Mouse (Mus musculus) hindbrain, embryonic 15.5 days (tissue): ENCODE data around the gene Sumo1. TPM values are rescaled to one million over a fixed set of nuclear protein-coding genes. Genes with fewer than 3 reads are reported as not detected.

Experiments used
- ATAC-seq: fragments of 200-750 bp; cut with Nextera tagmentation; 2 replicates; pipeline ENCODE4 v1.8.0; 2017; ENCODE audit warnings: low read depth, moderate number of reproducible peaks, moderate TSS enrichment; ENCODE audit not compliant: low FRiP score
- H3K27ac ChIP-seq: fragments of 300-500 bp; sonication (generic); replicated peaks from 2 replicates; pipeline ENCODE4 v1.5.1; 2015; ENCODE audit warnings: mild to moderate bottlenecking, inconsistent platforms
- H3K27me3 ChIP-seq: fragments of 300-500 bp; sonication (generic); 2 replicates; pipeline ENCODE4 v1.6.1; 2015; ENCODE audit warnings: control low read depth, inconsistent platforms
- H3K36me3 ChIP-seq: fragments of 300-500 bp; sonication (generic); 2 replicates; pipeline ENCODE4 v1.6.1; 2015; ENCODE audit warnings: control low read depth, inconsistent platforms
- H3K4me1 ChIP-seq: fragments of 300-500 bp; sonication (generic); replicated peaks from 2 replicates; pipeline ENCODE4 v1.6.1; 2015; ENCODE audit warnings: control low read depth, inconsistent platforms
- H3K4me2 ChIP-seq: fragments of 300-500 bp; sonication (generic); 2 replicates; pipeline ENCODE4 v1.6.1; 2015; ENCODE audit warnings: moderate library complexity, mild to moderate bottlenecking, inconsistent platforms
- H3K4me3 ChIP-seq: fragments of 300-500 bp; sonication (generic); 2 replicates; pipeline ENCODE4 v1.5.1; 2015; ENCODE audit warnings: mild to moderate bottlenecking, inconsistent platforms
- H3K9ac ChIP-seq: fragments of 300-500 bp; sonication (generic); 2 replicates; pipeline ENCODE4 v1.6.1; 2015; ENCODE audit warnings: inconsistent platforms
- H3K9me3 ChIP-seq: fragments of 300-500 bp; sonication (generic); 2 replicates; pipeline ENCODE4 v1.6.1; 2016; ENCODE audit warnings: control low read depth, inconsistent platforms
- WGBS: fragments of 180-500 bp; shearing (Covaris S2); methylation state at CpG from one replicate; pipeline ENCODE4 v1.1.7; 2015; 5-methylcytosine and 5-hydroxymethylcytosine counted together
- polyA plus RNA-seq: library from polyadenylated mRNA; unstranded; fragments of >200 nt; fragmentation: Nextera tagmentation; extraction: Ambion mirVana; gene quantifications from 2 replicates; pipeline ENCODE4 v1.2.1, GENCODE M21; 2015

The Sumo1 gene
- polyA plus RNA-seq, 1 experiment from 2014 or later: 312 TPM

DNA sequence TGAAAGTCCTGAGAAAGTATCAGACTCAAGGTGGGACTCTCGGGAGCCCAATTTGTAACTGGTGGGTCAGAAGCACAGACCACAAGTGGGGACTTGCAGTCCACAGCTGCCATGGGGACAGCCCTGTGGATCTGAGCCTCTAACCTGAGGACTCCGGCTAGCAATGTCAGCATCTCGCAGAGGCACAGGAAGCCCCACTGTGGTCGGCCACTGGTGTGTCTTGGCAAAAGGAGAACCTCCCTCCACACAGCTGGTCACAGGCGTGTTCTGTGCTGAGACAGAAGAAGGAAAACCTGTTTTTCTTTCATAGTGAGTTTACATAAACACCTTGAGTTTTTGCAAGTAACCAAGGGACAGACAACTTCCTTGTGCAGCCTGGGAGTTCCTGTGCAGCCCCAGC lies 104.8 kb downstream of the Sumo1 start:
- Histone ChIP-seq H3K27ac (no peak overlapping the region), H3K4me3 (no peak overlapping the region), H3K9me3 (no peaks in the 10 kb centered on the region), H3K9ac (no peak overlapping the region), H3K27me3 (no peaks in the 10 kb centered on the region), H3K36me3 (no peaks in the 10 kb centered on the region), H3K4me2 (no peak overlapping the region), H3K4me1 (0 out of 2 replicates have a peak, but pooled peaks cover 4% of the 10 kb centered on the region)
- 85% methylated on average over 5 of the region's 5 CpGs for WGBS
- ATAC-seq: no peak

DNA sequence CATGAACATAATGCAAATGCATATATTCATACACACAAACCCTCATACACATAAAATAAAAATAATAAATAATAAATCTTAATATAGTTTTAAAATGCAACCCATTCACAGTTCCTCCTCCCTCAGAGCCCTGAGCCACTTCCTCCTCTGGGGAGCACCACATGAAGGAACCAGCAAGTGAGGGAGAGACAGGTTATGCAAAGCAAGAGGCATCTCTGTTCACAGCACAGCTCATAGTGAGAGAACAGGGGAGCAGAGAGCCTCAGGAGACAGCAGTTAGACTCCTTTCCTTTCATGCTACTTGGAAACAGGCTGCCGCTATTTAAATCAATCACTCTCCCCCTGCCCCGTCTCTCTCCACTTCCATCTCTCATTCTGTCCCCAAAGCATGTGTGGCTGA lies 107.1 kb downstream of the Sumo1 start:
- H3K4me1 ChIP-seq: 0 out of 2 replicates have a peak, but pooled peaks cover 4% of the 10 kb centered on the region
- no peak overlapping the region for H3K4me2 ChIP-seq
- no peaks in the 10 kb centered on the region for H3K27me3 ChIP-seq
- H3K9ac ChIP-seq: no peak overlapping the region
- no peaks in the 10 kb centered on the region for H3K36me3 ChIP-seq
- ATAC-seq: no peak
- no peak overlapping the region for H3K4me3 ChIP-seq
- no peak overlapping the region for H3K27ac ChIP-seq
- WGBS: 60% methylated on average over 2 of the region's 2 CpGs
- H3K9me3 ChIP-seq: no peaks in the 10 kb centered on the region

DNA sequence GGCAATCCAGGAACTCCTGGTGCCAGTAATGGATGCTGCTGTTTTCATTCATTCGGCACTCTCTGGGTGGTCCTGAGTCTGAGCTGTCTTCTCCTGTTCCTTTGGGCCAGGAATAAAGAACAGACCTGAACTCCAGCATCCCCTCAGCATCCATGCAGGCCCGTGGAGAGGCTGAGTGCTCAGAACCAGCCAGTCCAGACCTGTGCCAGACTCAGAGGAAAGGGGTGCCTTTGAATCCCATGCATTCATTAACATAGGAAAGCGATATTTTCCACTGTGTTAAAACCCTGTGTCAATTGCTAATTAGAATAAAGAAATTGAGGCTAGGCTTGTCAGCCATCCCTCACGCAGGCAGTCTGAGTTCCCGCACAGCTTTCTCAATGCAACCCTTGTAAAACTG lies 116.9 kb downstream of the Sumo1 start:
- H3K4me2 ChIP-seq: no peak overlapping the region
- H3K27me3 ChIP-seq: no peaks in the 10 kb centered on the region
- no peaks in the 10 kb centered on the region for H3K36me3 ChIP-seq
- WGBS: 33% methylated on average over 5 of the region's 5 CpGs
- H3K4me3 ChIP-seq: no peak overlapping the region
- ATAC-seq: peak; percentile 82
- no peak overlapping the region for H3K9ac ChIP-seq
- H3K4me1 ChIP-seq: peaks cover 9% of the 10 kb centered on the region
- H3K9me3 ChIP-seq: no peaks in the 10 kb centered on the region
- H3K27ac ChIP-seq: no peak overlapping the region

GRCm38 (mm10) chr1:59550996-59551395 lies 119.6 kb downstream of the Sumo1 start:
- ATAC-seq: no peak

DNA sequence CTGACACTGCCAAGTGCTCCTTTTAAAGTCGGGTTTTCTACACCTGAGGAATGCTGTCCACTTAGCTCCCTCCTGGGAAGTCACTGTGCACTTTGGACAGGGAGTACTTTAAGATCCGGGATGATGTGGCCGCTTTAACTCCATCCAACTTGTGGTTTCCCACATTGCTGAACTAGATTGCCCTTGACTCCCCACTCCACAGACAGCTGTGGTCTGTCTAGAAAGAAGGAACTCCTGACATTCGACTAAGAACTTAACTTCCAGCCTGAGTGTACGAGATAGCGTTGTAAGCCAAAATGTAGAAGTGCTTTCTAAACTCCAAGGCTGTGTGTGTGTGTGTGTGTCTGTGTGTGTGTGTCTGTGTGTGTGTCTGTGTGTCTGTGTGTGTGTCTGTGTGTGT lies 120.4 kb downstream of the Sumo1 start:
- H3K27me3 ChIP-seq: no peaks in the 10 kb centered on the region
- peaks cover 9% of the 10 kb centered on the region for H3K4me1 ChIP-seq
- 84% methylated on average over 6 of the region's 6 CpGs for WGBS
- no peak overlapping the region for H3K9ac ChIP-seq
- H3K36me3 ChIP-seq: no peaks in the 10 kb centered on the region
- no peak for ATAC-seq
- no peak overlapping the region for H3K27ac ChIP-seq
- no peaks in the 10 kb centered on the region for H3K9me3 ChIP-seq
- H3K4me3 ChIP-seq: no peak overlapping the region
- H3K4me2 ChIP-seq: no peak overlapping the region

More at GRCm38 (mm10) chr1:59550996-59551395, 119.6 kb downstream of the Sumo1 start:
- no peak overlapping the region for H3K4me3 ChIP-seq
- no peaks in the 10 kb centered on the region for H3K27me3 ChIP-seq
- H3K9ac ChIP-seq: no peak overlapping the region
- WGBS: 61% methylated on average over 11 of the region's 11 CpGs
- no peaks in the 10 kb centered on the region for H3K36me3 ChIP-seq
- H3K9me3 ChIP-seq: no peaks in the 10 kb centered on the region
- H3K27ac ChIP-seq: no peak overlapping the region
- no peak overlapping the region for H3K4me2 ChIP-seq
- H3K4me1 ChIP-seq: peaks cover 9% of the 10 kb centered on the region

DNA sequence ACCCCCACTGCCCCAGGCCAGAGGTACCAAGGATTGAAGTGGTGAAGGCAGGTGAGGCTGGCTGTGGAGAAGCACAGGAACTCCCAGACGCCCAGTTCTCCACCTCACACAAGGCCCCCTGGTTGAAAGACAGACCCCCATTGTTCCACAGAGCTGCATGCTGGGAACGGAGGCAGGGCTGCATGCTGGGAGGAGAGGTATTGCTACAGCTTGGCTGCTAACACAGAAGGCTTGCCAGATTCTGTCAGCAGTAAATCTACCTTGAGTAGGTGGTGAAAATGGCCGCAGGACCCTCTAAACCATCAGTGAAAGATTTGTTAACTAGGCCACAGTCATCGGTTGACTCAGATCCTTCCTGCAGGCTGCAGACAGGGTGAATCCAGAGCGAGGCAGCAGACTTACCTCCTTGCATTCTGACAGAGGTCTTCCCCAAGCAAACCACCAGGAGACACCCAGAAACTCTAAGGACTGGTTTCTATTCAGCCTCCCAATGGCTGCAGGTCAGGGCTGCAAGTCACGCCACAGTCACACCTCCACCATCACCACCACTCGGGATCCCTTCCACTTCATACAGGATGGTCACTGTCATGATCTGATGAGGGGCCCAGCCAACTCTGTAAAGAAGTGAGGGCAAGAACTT lies 121.5 kb downstream of the Sumo1 start:
- H3K27ac ChIP-seq: no peak overlapping the region
- ATAC-seq: no peak
- 65% methylated on average over 7 of the region's 7 CpGs for WGBS

DNA sequence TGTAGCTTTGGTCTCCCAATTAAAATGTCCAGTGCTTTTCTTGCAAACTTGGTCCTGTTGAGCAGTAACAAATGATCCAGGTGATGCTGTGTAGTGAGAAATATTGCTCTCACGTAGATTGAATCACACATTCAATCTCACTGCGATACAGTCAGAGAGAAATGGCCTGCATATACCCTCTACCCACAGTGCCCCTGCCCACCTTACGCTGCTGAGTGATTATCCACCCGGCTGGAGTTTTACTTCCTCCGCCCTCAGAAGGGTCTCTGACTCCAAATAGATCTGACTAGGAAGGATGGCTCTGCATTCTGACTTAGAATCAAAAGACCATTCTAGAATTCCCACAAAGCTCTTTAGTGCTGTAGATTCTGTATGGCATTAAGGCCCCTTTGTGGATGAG lies 122.1 kb downstream of the Sumo1 start:
- no peak for ATAC-seq
- Histone ChIP-seq H3K4me2 (no peak overlapping the region), H3K4me3 (no peak overlapping the region), H3K36me3 (no peaks in the 10 kb centered on the region), H3K9me3 (no peaks in the 10 kb centered on the region), H3K27ac (no peak overlapping the region), H3K27me3 (no peaks in the 10 kb centered on the region), H3K4me1 (0 out of 2 replicates have a peak, but pooled peaks cover 6% of the 10 kb centered on the region), H3K9ac (no peak overlapping the region)
- WGBS: 78% methylated on average over 5 of the region's 5 CpGs

More for the DNA sequence above, 121.5 kb downstream of the Sumo1 start:
- Histone ChIP-seq H3K9ac (no peak overlapping the region), H3K4me3 (no peak overlapping the region), H3K9me3 (no peaks in the 10 kb centered on the region), H3K4me2 (no peak overlapping the region), H3K36me3 (no peaks in the 10 kb centered on the region), H3K27me3 (no peaks in the 10 kb centered on the region), H3K4me1 (peaks cover 9% of the 10 kb centered on the region)

- H3K9ac ChIP-seq: no peak overlapping the region
- no peaks in the 10 kb centered on the region for H3K36me3 ChIP-seq
- H3K4me3 ChIP-seq: no peak overlapping the region
- no peaks in the 10 kb centered on the region for H3K27me3 ChIP-seq
- no peak overlapping the region for H3K27ac ChIP-seq
- H3K4me1 ChIP-seq: 0 out of 2 replicates have a peak, but pooled peaks cover 2% of the 10 kb centered on the region
- ATAC-seq: no peak
- no peak overlapping the region for H3K4me2 ChIP-seq
- 85% methylated on average over 8 of the region's 8 CpGs for WGBS
- no peaks in the 10 kb centered on the region for H3K9me3 ChIP-seq
Measured at GRCm38 (mm10) chr1:59543911-59544310, 126.7 kb downstream of the Sumo1 start.

DNA sequence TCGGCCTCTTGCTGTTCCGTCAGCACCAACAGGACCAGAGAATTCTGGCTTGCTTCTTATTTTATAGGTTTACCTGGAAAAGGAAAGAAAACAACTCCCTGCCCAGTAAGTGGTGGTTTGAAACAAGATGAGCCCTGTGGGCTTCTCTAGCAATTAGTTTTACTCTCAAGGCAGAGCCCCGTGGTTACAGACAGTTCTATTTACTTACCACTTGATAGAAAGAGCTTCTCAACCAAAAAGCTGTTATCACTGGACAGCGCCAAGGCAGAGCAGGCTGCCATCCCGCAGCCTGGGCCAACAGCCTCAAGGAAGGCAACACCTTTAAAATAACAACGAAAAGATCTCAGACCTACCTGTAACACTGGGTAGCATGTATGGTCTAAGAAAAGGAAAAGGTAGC lies 128.4 kb downstream of the Sumo1 start:
- Histone ChIP-seq H3K4me3 (no peak overlapping the region), H3K27ac (no peak overlapping the region), H3K9me3 (no peaks in the 10 kb centered on the region), H3K4me2 (no peak overlapping the region), H3K4me1 (no peaks in the 10 kb centered on the region), H3K36me3 (no peaks in the 10 kb centered on the region), H3K27me3 (no peaks in the 10 kb centered on the region), H3K9ac (no peak overlapping the region)
- WGBS: 73% methylated on average over 6 of the region's 6 CpGs
- no peak for ATAC-seq

DNA sequence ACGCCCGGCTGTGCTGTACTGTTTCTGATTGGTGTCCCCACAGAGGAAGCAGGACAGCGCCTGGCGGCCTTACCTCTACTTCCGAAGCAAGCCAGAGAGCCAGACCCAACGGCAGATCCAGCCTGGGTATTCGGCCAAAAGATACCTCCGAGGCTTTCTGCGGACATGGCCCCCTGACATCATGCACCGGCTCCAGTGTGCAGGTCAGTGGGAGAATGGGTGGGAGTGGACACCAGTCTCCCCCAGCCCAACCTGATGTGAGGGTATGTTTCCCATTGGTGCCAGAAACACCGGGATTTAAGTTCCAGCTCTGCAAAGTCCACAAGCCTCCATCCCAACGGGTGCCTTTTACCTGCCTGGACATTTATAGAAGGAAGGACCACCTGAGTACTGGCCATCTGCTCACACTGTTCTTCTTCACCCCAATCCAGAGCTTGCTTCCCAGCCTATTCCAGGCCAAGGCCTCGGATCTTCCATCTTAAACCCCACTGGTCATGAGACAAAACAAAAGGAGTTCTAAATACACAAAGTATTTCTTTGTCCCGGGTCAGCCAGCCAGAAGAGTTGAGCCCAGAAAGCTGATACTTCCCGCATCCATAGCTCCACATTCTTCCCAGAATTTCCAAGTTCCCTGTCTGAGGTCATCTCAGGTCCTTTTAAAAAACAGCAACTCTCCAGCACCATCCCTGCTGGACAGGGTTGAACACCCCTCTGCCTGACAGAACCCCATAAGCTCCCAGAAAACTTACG lies 129.2 kb downstream of the Sumo1 start:
- Histone ChIP-seq H3K4me2 (no peak overlapping the region), H3K27me3 (no peaks in the 10 kb centered on the region), H3K4me1 (no peaks in the 10 kb centered on the region), H3K27ac (no peak overlapping the region), H3K9ac (no peak overlapping the region), H3K9me3 (no peaks in the 10 kb centered on the region), H3K4me3 (no peak overlapping the region), H3K36me3 (no peaks in the 10 kb centered on the region)
- ATAC-seq: no peak
- 81% methylated on average over 16 of the region's 16 CpGs for WGBS

- Histone ChIP-seq H3K9ac (no peak overlapping the region), H3K27me3 (no peaks in the 10 kb centered on the region), H3K27ac (no peak overlapping the region), H3K4me3 (no peak overlapping the region), H3K9me3 (no peaks in the 10 kb centered on the region), H3K4me2 (no peak overlapping the region), H3K4me1 (peaks cover under 1% of the 10 kb centered on the region), H3K36me3 (no peaks in the 10 kb centered on the region)
- no peak for ATAC-seq
- WGBS: 54% methylated on average over 19 of the region's 19 CpGs
Measured at GRCm38 (mm10) chr1:59540537-59541148, 130.0 kb downstream of the Sumo1 start.

DNA sequence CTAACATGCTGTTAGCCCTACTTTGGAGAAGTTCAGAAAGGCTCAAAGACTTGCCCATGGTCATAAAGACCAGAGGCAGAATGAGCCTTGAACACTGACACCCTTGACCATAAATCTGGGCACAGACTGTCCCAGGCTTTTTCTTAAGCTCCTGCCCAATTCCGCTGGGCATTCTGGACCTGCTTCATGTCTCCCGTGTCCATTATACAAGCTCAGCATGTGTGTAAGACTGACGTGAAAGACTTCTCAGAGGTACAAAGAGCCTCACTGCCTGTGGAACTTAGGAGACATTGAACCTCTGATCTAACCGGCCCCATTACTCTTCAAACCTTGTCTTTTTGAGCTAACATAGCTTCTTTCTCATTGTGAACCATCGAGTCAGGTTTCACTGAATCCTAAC lies 132.3 kb downstream of the Sumo1 start:
- Histone ChIP-seq H3K9me3 (no peaks in the 10 kb centered on the region), H3K9ac (no peak overlapping the region), H3K4me3 (no peak overlapping the region), H3K36me3 (no peaks in the 10 kb centered on the region), H3K27ac (no peak overlapping the region), H3K4me1 (peaks cover 9% of the 10 kb centered on the region), H3K4me2 (no peak overlapping the region), H3K27me3 (no peaks in the 10 kb centered on the region)
- WGBS: 85% methylated on average over 5 of the region's 5 CpGs
- ATAC-seq: no peak
